Mouse (Mus musculus) ES-Bruce4 (cell line): Measurements from ENCODE around the gene Epdr1. TPM values are rescaled to one million over a fixed set of nuclear protein-coding genes. Genes with fewer than 3 reads are reported as not detected.
A peak's percentile ranks its signal among the peaks of the same experiment; 100 is the strongest.

ENCODE experiments used
- H3K27ac ChIP-seq: 2 replicates; pipeline ENCODE4 v1.5.1; 2012; ENCODE audit warnings: low read length, inconsistent platforms; ENCODE audit not compliant: insufficient read depth
- H3K27me3 ChIP-seq: 2 replicates; pipeline ENCODE4 v1.6.1; 2012; ENCODE audit warnings: mild to moderate bottlenecking, low read length, inconsistent platforms; ENCODE audit not compliant: control insufficient read depth, poor library complexity, insufficient read depth, severe bottlenecking
- H3K36me3 ChIP-seq: 2 replicates; pipeline ENCODE4 v1.6.1; 2012; ENCODE audit warnings: inconsistent platforms, mild to moderate bottlenecking, low read length, moderate library complexity; ENCODE audit not compliant: control insufficient read depth, poor library complexity, insufficient read depth, severe bottlenecking
- H3K4me1 ChIP-seq: one replicate; pipeline ENCODE4 v1.8.1; 2011; ENCODE audit warnings: low read length; ENCODE audit not compliant: control insufficient read depth, insufficient read depth
- H3K4me3 ChIP-seq: 2 replicates; pipeline ENCODE4 v1.5.1; 2011; ENCODE audit warnings: low read depth, mild to moderate bottlenecking, low read length
- H3K9ac ChIP-seq: 2 replicates; pipeline ENCODE4 v1.6.1; 2012; ENCODE audit warnings: low read depth, mild to moderate bottlenecking, inconsistent platforms; ENCODE audit not compliant: poor library complexity, severe bottlenecking
- H3K9me3 ChIP-seq: replicated peaks from 2 replicates; pipeline ENCODE4 v1.6.1; 2012; ENCODE audit warnings: mild to moderate bottlenecking, low read length, inconsistent platforms; ENCODE audit not compliant: control insufficient read depth, poor library complexity, insufficient read depth, severe bottlenecking
- CTCF ChIP-seq: IDR thresholded peaks from one replicate; pipeline ENCODE4 v1.8.1; 2011; ENCODE audit warnings: low read depth, low read length
- EP300 ChIP-seq: IDR thresholded peaks from 2 replicates; pipeline ENCODE4 v1.6.1; 2011; ENCODE audit warnings: low read depth, low read length; ENCODE audit not compliant: insufficient read depth
- POLR2A ChIP-seq: IDR thresholded peaks from one replicate; pipeline ENCODE4 v1.8.1; 2011; ENCODE audit warnings: low read length; ENCODE audit not compliant: insufficient read depth
- polyA plus RNA-seq: library from polyadenylated mRNA; stranded (reverse); fragments of >200 nt; gene quantifications from 2 replicates; pipeline ENCODE4 v1.2.4, GENCODE M21; 2011; ENCODE audit warnings: low read depth; ENCODE audit not compliant: missing spikeins, insufficient read depth, insufficient read length

Gene Epdr1
- polyA plus RNA-seq, 1 experiment, result 2.5 TPM

GRCm38 (mm10) chr13:19643519-19643918 is 23.8 kb upstream of the Epdr1 start:
- H3K4me1 ChIP-seq, result no peaks in the 10 kb centered on the region
- H3K4me3 ChIP-seq, result no peak overlapping the region
- H3K27me3 ChIP-seq, result no peaks in the 10 kb centered on the region
- TF ChIP-seq CTCF, result no peak
- no peak for TF ChIP-seq POLR2A
- TF ChIP-seq EP300, result no peak
- H3K36me3 ChIP-seq, result no peaks in the 10 kb centered on the region
- H3K9ac ChIP-seq, result no peak overlapping the region
- no peak overlapping the region for H3K27ac ChIP-seq
- no peaks in the 10 kb centered on the region for H3K9me3 ChIP-seq

- Histone ChIP-seq H3K4me3 (no peak overlapping the region), H3K27ac (no peak overlapping the region), H3K36me3 (no peaks in the 10 kb centered on the region), H3K4me1 (no peaks in the 10 kb centered on the region), H3K9me3 (no peaks in the 10 kb centered on the region), H3K27me3 (no peaks in the 10 kb centered on the region), H3K9ac (no peak overlapping the region)
- TF ChIP-seq CTCF, result no peak
- no peak for TF ChIP-seq POLR2A
- no peak for TF ChIP-seq EP300
Measured at GRCm38 (mm10) chr13:19640203-19640851, 20.6 kb upstream of the Epdr1 start.

- TF ChIP-seq EP300 (no peak), CTCF (peak; percentile 13)
- Histone ChIP-seq H3K9me3 (no peaks in the 10 kb centered on the region), H3K4me3 (no peak overlapping the region), H3K4me1 (no peaks in the 10 kb centered on the region), H3K9ac (no peak overlapping the region), H3K27me3 (no peaks in the 10 kb centered on the region), H3K27ac (no peak overlapping the region), H3K36me3 (no peaks in the 10 kb centered on the region)
Measured at GRCm38 (mm10) chr13:19636131-19636530, 16.4 kb upstream of the Epdr1 start.

- no peaks in the 10 kb centered on the region for H3K27me3 ChIP-seq
- H3K27ac ChIP-seq, result peak overlapping the region; percentile 29; the same call in 1 of the 2 replicates
- peak; percentile 89 for TF ChIP-seq EP300
- no peak for TF ChIP-seq CTCF
- H3K9ac ChIP-seq, result no peak overlapping the region
- no peaks in the 10 kb centered on the region for H3K9me3 ChIP-seq
- peaks cover 2% of the 10 kb centered on the region for H3K4me1 ChIP-seq
- H3K4me3 ChIP-seq, result no peak overlapping the region
- no peaks in the 10 kb centered on the region for H3K36me3 ChIP-seq
Measured at GRCm38 (mm10) chr13:19630768-19631709, 11.3 kb upstream of the Epdr1 start.

- peaks cover 2% of the 10 kb centered on the region for H3K4me1 ChIP-seq
- H3K4me3 ChIP-seq, result no peak overlapping the region
- TF ChIP-seq EP300, result no peak
- no peak for TF ChIP-seq CTCF
- no peak for TF ChIP-seq POLR2A
- no peaks in the 10 kb centered on the region for H3K36me3 ChIP-seq
- no peak overlapping the region for H3K27ac ChIP-seq
- H3K27me3 ChIP-seq, result no peaks in the 10 kb centered on the region
- no peak overlapping the region for H3K9ac ChIP-seq
- no peaks in the 10 kb centered on the region for H3K9me3 ChIP-seq
Measured at GRCm38 (mm10) chr13:19626473-19626872, 6.7 kb upstream of the Epdr1 start.

GRCm38 (mm10) chr13:19624632-19625320 is 5.0 kb upstream of the Epdr1 start:
- H3K9ac ChIP-seq, result no peak overlapping the region
- no peak overlapping the region for H3K27ac ChIP-seq
- H3K36me3 ChIP-seq, result no peaks in the 10 kb centered on the region
- H3K9me3 ChIP-seq, result no peaks in the 10 kb centered on the region
- TF ChIP-seq CTCF (no peak), POLR2A (no peak), EP300 (no peak)
- H3K27me3 ChIP-seq, result no peaks in the 10 kb centered on the region
- H3K4me1 ChIP-seq, result peaks cover 2% of the 10 kb centered on the region
- no peak overlapping the region for H3K4me3 ChIP-seq
